Mouse (Mus musculus) brain, adult 2 months (tissue): ENCODE data around the gene Asb18.

Experiments used
- DNase-seq: peaks from one replicate; pipeline ENCODE4 v3.0.0; 2011; ENCODE audit warnings: low read depth, low spot score

Asb18 gene

DNA sequence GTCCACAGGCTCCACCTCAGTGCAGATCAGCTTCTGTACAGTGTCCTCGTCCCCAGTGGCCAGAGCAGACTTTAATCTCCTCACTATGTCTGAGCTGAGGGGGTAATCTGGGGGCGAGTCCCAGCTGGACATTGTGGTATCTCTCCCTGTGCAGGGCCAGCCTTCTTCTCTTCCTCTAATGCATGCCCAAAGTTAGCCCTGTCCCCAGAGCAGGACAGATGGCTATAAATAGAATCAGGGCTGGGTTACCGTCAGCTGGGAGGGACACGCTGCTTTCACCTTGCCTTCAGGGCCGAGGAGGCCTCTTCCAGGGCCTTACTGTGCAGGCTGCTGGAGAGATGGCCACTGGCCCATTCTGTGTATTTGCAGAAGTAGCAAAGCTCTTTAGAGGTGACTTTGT is at the start of gene Asb18:
Gene Asb18 (minus strand): TSS at position 221 of the 400 bp plus-strand sequence.
- no peak for DNase-seq

DNA sequence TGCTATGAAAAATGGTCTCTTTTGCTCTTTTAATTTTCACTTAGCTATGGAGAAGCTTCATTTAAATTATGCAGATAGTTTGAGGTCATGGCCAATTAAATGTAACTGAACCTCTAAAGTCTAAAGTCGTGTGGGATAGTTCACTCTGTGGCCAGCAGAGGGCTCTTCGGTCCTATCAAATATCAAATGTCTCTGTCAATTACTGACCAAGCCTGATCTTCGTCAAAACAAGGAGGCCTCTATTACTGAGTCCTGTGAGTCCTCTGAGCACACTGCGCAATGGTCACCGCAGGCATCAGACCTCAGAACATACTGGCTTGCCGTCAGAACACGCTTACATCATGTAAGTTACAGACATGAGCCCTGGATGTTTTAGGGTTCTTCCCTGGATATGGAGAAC is 46.1 kb upstream of the Asb18 start:
- peak; percentile 74 for DNase-seq

DNA sequence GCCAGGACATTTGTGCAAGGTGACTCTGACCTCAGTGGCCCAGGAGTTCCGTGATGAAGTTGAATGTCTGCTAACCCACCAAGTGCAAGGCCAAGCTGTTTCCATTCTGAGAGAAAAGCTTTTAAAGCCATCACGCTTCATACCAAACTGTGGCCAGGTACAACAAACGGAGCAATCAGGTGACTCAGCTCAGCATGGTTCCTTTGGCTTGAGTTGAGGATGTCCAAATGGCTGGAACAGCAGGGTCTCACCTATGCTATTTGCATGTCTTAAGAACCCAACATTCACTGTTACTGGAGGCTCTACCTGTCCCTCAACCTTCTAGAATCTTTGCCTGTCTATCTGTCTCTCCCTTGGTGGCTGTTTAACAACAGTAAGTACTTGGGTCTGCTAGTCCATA is 45.6 kb upstream of the Asb18 start:
- DNase-seq, result no peak

- peak; percentile 87 for DNase-seq
Measured at GRCm38 (mm10) chr1:90054991-90055390, 40.5 kb upstream of the Asb18 start.

DNA sequence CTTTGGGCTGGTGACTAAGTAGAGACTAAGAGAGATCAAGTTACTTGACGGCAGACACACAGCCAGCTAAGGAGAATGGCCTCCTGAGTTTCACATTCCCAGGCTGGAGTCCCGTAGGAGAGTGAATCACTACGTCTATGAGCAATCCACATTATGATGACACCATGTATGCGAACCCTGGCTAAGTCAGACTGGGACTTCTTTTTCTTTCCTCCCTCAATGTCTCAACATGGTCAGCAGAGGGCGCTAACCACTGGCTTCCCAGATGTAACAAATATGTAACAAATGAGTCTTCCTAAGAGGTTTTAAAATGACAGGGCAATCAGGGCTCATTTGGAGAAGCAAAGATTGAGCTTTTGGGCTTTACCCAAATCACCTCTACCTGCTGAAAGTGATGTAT is 36.9 kb upstream of the Asb18 start:
- peak; percentile 81 for DNase-seq

DNA sequence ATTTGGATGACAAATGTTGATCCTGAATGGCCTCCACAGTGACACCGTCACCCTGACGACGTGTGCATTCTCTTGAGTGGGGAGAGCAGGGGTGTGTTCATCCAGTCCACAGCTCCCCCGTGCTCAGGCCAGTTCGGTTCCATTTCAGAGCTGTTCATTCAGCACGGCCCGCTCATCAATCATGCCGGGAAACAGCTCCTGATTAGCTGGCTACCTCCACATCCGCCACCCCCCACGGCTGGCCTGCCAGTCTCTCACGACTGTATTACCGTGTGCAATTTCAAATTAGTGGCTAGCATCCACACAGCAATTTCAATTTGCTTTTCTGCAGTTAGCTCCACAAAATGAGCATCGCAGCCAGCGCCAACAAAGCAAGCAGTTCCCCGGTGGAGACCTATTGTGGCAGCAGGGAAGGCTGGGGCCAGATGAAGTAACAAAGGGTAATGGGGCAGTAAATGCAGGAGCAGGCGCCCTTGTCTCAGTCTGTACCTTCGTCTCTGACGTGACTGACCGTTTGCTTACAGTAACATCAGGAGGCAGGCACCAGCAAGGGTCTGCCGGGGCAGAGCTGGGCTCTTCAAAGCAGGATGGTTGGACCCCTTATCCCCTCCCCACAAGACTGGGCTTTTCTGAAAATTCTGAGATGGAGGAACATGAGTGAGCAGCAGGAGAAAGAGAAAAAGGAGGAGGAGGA is 35.7 kb upstream of the Asb18 start:
- no peak for DNase-seq

DNA sequence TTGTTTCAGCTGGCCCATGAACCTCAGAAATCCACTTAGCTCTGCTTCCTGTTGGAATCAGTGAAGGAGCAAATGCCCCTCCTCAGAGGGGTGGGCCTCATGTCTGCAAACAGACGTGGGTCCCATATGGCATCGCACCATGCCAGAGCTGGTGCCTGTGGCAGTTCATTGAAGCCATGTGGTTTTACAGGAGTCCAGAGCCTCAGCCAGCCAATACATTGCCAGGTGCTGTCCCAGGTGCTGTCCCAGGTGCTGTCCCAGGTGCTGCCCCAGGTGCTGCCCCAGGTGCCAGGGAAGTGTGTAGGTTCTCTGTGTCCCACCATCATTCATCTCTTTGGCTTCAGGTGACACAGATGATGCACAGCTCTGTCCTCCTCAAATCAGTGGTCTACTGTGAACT is 13.8 kb upstream of the Asb18 start:
- DNase-seq, result no peak

GRCm38 (mm10) chr1:90026945-90027344 is 12.5 kb upstream of the Asb18 start:
- DNase-seq, result peak; percentile 21

GRCm38 (mm10) chr1:90020336-90020735 is 5.9 kb upstream of the Asb18 start:
- no peak for DNase-seq

DNA sequence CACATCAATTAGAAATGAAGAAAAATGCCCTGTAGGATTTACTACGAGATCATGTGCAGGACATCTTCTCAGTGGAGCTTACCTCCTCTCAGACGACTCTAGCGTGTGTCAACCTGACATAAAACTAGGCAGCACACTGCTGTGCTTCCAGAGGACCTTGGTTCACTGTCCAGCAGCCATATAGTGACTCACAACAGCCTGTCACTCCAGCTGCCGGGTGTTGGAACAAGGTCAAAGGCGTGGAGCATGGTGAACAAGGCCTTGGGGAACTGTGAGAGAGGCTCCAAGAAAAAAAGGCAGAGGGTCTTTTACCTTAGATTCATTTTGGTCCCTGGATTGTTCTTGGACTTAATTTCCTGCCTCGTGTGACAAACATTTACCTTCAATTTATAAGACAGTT is 3.6 kb upstream of the Asb18 start:
- no peak for DNase-seq

- DNase-seq, result no peak
Measured at GRCm38 (mm10) chr1:90013273-90013672, 1.2 kb downstream of the Asb18 start.

DNA sequence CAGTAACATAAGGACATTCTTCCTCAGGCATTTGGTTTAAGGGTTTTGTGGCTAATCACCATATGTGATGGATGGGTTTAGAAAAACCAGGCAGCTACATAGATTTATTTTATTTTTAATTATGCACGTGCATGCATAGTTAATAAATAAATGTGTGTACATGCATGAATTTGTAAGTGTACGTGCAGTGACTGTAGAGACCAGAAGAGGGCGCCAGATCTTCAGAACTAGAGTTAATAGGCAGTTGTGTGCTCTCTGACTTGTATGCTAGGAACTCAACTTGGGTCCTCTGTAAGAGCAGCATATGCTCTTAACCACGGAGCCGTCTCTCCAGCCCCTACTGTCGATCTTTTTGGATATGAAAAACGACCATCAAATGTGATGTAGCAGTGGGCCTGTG is 1.6 kb downstream of the Asb18 start:
- no peak for DNase-seq

DNA sequence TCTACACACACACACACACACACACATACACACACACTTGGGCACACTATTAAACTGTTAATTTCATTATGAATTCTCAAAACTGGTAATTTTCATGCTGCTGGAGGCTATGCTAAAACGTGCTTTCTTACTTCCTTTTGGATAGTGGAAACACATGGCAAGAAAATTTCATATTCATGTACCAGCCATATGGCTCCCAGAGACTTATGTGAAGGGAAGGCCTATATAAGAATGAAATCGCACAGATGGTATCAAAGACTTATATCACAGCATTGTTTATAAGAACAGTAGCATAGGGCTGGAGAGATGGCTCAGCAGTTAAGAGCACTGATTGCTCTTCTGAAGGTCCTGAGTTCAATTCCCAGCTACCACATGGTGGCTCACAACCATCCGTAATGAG is 2.3 kb downstream of the Asb18 start:
- DNase-seq, result peak; percentile 13

GRCm38 (mm10) chr1:90010077-90010476 is 4.4 kb downstream of the Asb18 start:
- DNase-seq, result no peak

DNA sequence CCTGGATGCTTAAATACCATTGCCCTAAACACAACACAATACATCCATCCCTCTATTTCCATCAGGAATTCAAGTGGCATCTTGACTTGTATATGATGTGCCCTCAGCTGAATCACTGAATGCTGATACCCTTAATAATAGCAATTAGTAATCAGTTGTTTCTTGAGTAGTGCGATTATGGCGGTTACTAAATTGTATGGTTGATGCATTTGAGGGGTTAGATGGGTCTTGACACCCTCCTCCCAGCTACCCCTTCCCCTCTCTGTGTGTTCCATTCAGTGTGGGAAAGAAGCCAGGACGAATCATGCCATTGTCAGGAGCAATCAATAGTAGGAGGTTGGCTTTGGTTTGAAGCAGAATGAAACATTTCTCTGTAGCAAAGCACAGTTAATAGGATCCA is 5.3 kb downstream of the Asb18 start:
- DNase-seq, result no peak

GRCm38 (mm10) chr1:90006666-90007065 is 7.8 kb downstream of the Asb18 start:
- DNase-seq, result peak; percentile 47

DNA sequence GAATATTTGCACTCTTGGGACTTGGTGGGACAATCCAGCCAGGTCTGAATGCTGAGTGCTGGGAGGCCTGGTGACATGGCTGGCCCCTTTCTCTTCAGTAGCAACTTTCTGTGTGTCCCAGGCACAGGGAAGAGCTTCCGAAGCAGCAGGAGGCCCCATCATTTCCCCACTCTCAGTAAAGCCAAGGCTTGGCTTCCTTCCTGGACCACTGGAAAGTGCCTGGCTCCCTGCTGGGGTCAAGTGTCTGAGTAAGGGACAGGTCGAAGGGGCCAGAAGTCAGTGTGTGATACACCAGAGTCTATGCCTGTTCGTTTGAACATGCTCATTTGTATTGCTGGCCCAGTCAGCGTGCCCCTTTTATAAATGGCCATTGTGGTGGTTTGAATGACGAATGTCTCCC is 13.5 kb downstream of the Asb18 start:
- DNase-seq, result no peak

DNA sequence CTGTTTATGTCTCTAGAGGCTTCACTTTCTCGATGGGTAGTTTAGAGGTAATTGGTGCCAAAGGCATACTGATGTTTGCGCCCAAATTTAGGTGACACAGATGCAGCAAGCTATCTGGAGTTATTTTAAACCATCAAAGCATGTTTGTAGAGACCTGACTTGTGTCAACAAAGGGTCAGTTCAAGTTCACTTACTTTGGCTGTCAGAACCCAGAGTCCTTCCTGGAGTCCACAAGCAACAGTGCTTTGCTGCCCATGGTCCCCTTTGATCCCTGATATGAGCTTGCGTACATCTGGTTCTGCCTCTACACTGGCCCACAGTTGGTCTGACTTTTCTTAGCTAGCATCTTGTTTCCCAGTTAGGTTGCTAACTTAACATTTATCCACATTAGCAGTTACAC is 14.6 kb downstream of the Asb18 start:
- DNase-seq, result no peak

DNA sequence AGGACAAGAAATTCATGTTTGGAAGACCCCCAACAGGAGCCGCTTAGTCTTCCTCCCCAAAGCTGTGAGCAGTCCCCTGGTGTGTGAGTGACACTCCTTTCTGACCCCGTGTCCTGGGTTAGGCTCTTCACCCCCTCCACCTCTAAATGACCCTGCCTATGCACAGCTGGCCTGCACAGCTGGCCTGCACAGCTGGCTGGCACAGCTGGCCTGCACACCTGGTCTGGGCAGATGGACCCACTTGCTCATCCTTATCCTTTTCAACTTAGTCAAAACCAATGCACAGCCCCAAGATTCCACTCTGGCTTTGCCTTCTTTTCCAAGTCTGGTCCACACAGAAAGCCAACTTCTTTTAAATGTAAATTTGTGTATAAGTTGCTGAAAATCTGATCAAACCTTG is 15.8 kb downstream of the Asb18 start:
- DNase-seq, result no peak

- DNase-seq, result peak; percentile 42
Measured at GRCm38 (mm10) chr1:89998076-89998475, 16.4 kb downstream of the Asb18 start.

GRCm38 (mm10) chr1:89992256-89992655 is 22.2 kb downstream of the Asb18 start:
- DNase-seq, result no peak

GRCm38 (mm10) chr1:89977261-89977660 is 37.2 kb downstream of the Asb18 start:
- no peak for DNase-seq

GRCm38 (mm10) chr1:89976411-89976810 is 38.1 kb downstream of the Asb18 start:
- no peak for DNase-seq

GRCm38 (mm10) chr1:89974541-89974940 is 39.9 kb downstream of the Asb18 start:
- DNase-seq, result no peak
